Mouse (Mus musculus) midbrain, postnatal 0 days (tissue): ENCODE measurements at regions not wholly inside any gene's neighbourhood (a gene's known extent, or its start where the extent isn't known, plus 50 kb on each side); places are given as distances from the start of the nearest gene placed in this dataset.

ENCODE experiments used
- ATAC-seq: fragments of 200-750 bp; cut with Nextera tagmentation; 2 replicates; pipeline ENCODE4 v1.8.0; 2017; ENCODE audit warnings: moderate number of reproducible peaks, mild to moderate bottlenecking, moderate TSS enrichment, moderate library complexity; ENCODE audit not compliant: low FRiP score
- DNase-seq: peaks from one replicate; pipeline ENCODE4 v3.0.0-alpha.2; 2015; ENCODE audit warnings: low spot score
- H3K27ac ChIP-seq: fragments of 300-500 bp; sonication (generic); 2 replicates; pipeline ENCODE4 v1.5.1; 2014; ENCODE audit warnings: low read depth, mild to moderate bottlenecking, low read length, mixed read lengths
- H3K27me3 ChIP-seq: fragments of 300-500 bp; sonication (generic); 2 replicates; pipeline ENCODE4 v1.6.1; 2014; ENCODE audit warnings: low read length, control low read depth, mixed read lengths; ENCODE audit not compliant: insufficient read depth
- H3K36me3 ChIP-seq: fragments of 300-500 bp; sonication (generic); 2 replicates; pipeline ENCODE4 v1.6.1; 2014; ENCODE audit warnings: low read length, control low read depth, mixed read lengths; ENCODE audit not compliant: insufficient read depth
- H3K4me1 ChIP-seq: fragments of 300-500 bp; sonication (generic); 2 replicates; pipeline ENCODE4 v1.6.1; 2014; ENCODE audit warnings: mild to moderate bottlenecking, control low read depth, antibody characterized with exemption, low read length, mixed read lengths; ENCODE audit not compliant: insufficient read depth
- H3K4me2 ChIP-seq: fragments of 300-500 bp; sonication (generic); 2 replicates; pipeline ENCODE4 v1.6.1; 2014; ENCODE audit warnings: low read depth, mild to moderate bottlenecking, low read length, mixed read lengths; ENCODE audit not compliant: poor library complexity, severe bottlenecking
- H3K4me3 ChIP-seq: fragments of 300-500 bp; sonication (generic); 2 replicates; pipeline ENCODE4 v1.5.1; 2014; ENCODE audit warnings: low read depth, mild to moderate bottlenecking, low read length, moderate library complexity
- H3K9ac ChIP-seq: fragments of 300-500 bp; sonication (generic); replicated peaks from 2 replicates; pipeline ENCODE4 v1.6.1; 2014; ENCODE audit warnings: mild to moderate bottlenecking, low read length, moderate library complexity, mixed read lengths; ENCODE audit not compliant: poor library complexity, severe bottlenecking
- H3K9me3 ChIP-seq: fragments of 300-500 bp; sonication (generic); 2 replicates; pipeline ENCODE4 v1.6.1; 2016; ENCODE audit warnings: low read length, control low read depth
- CTCF ChIP-seq: IDR thresholded peaks from 2 replicates; pipeline ENCODE4 v1.5.1; 2016; ENCODE audit warnings: antibody characterized with exemption, mild to moderate bottlenecking
- WGBS: fragments of 180-500 bp; shearing (Covaris S2); extraction: QIAGEN DNeasy Blood & Tissue Kit; methylation state at CpG from one replicate; pipeline ENCODE4 v1.1.7; 2014; 5-methylcytosine and 5-hydroxymethylcytosine counted together

GRCm38 (mm10) chr12:71541961-71542360 lies 232.3 kb downstream of the Dact1 start:
- WGBS = 91% methylated on average over 2 of the region's 2 CpGs
- H3K27ac ChIP-seq = no peak overlapping the region
- no peak overlapping the region for H3K4me2 ChIP-seq
- no peaks in the 10 kb centered on the region for H3K9me3 ChIP-seq
- H3K9ac ChIP-seq = no peak overlapping the region
- H3K36me3 ChIP-seq = no peaks in the 10 kb centered on the region
- DNase-seq (no peak), ATAC-seq (no peak)
- H3K4me1 ChIP-seq = no peaks in the 10 kb centered on the region
- TF ChIP-seq CTCF = no peak
- no peak overlapping the region for H3K4me3 ChIP-seq
- H3K27me3 ChIP-seq = no peaks in the 10 kb centered on the region

- Histone ChIP-seq H3K27me3 (no peaks in the 10 kb centered on the region), H3K9ac (no peak overlapping the region), H3K36me3 (no peaks in the 10 kb centered on the region), H3K4me1 (no peaks in the 10 kb centered on the region), H3K9me3 (no peaks in the 10 kb centered on the region), H3K27ac (no peak overlapping the region), H3K4me3 (no peak overlapping the region), H3K4me2 (no peak overlapping the region)
- 57% methylated on average over 7 of the region's 7 CpGs for WGBS
- ATAC-seq (no peak), DNase-seq (peak; percentile 45)
- no peak for TF ChIP-seq CTCF
Measured at GRCm38 (mm10) chr12:71543571-71544119, 234.0 kb downstream of the Dact1 start.

- Histone ChIP-seq H3K4me1 (no peaks in the 10 kb centered on the region), H3K27me3 (no peaks in the 10 kb centered on the region), H3K9ac (no peak overlapping the region), H3K27ac (no peak overlapping the region), H3K4me3 (no peak overlapping the region), H3K36me3 (no peaks in the 10 kb centered on the region), H3K4me2 (no peak overlapping the region), H3K9me3 (no peaks in the 10 kb centered on the region)
- ATAC-seq = no peak
- 73% methylated on average over 8 of the region's 8 CpGs for WGBS
- no peak for DNase-seq
- TF ChIP-seq CTCF = no peak
Measured at GRCm38 (mm10) chr12:71544401-71545159, 234.9 kb downstream of the Dact1 start.

GRCm38 (mm10) chr12:71546523-71547265 lies 237.0 kb downstream of the Dact1 start:
- no peak overlapping the region for H3K27ac ChIP-seq
- H3K9ac ChIP-seq = no peak overlapping the region
- H3K36me3 ChIP-seq = no peaks in the 10 kb centered on the region
- no peak for TF ChIP-seq CTCF
- H3K9me3 ChIP-seq = no peaks in the 10 kb centered on the region
- no peaks in the 10 kb centered on the region for H3K4me1 ChIP-seq
- 92% methylated on average over 9 of the region's 9 CpGs for WGBS
- ATAC-seq = no peak
- no peaks in the 10 kb centered on the region for H3K27me3 ChIP-seq
- H3K4me3 ChIP-seq = no peak overlapping the region
- H3K4me2 ChIP-seq = no peak overlapping the region
- DNase-seq = no peak

- no peaks in the 10 kb centered on the region for H3K36me3 ChIP-seq
- no peak overlapping the region for H3K4me2 ChIP-seq
- 48% methylated on average over 6 of the region's 6 CpGs for WGBS
Measured at GRCm38 (mm10) chr12:71549336-71549735, 239.7 kb downstream of the Dact1 start.

GRCm38 (mm10) chr12:71554212-71554611 lies 244.5 kb downstream of the Dact1 start:
- 60% methylated on average over 2 of the region's 2 CpGs for whole genome bisulfite sequencing
- H3K4me3 ChIP-seq = no peak overlapping the region
- TF ChIP-seq CTCF = no peak
- H3K4me1 ChIP-seq = no peaks in the 10 kb centered on the region
- H3K9ac ChIP-seq = no peak overlapping the region
- ATAC-seq (no peak), DNase-seq (no peak)
- no peak overlapping the region for H3K27ac ChIP-seq
- no peaks in the 10 kb centered on the region for H3K36me3 ChIP-seq
- no peaks in the 10 kb centered on the region for H3K27me3 ChIP-seq
- no peaks in the 10 kb centered on the region for H3K9me3 ChIP-seq
- no peak overlapping the region for H3K4me2 ChIP-seq

More at GRCm38 (mm10) chr12:71549336-71549735, 239.7 kb downstream of the Dact1 start:
- ATAC-seq = no peak
- H3K27me3 ChIP-seq = no peaks in the 10 kb centered on the region
- H3K9me3 ChIP-seq = no peaks in the 10 kb centered on the region
- H3K4me3 ChIP-seq = no peak overlapping the region
- peak; percentile 44 for DNase-seq
- H3K4me1 ChIP-seq = no peaks in the 10 kb centered on the region
- no peak overlapping the region for H3K27ac ChIP-seq
- no peak for TF ChIP-seq CTCF
- no peak overlapping the region for H3K9ac ChIP-seq
